Mouse (Mus musculus) stomach, postnatal 0 days (tissue): ENCODE results near the gene Atat1. TPM values are rescaled to one million over a fixed set of nuclear protein-coding genes. Genes with fewer than 3 reads are reported as not detected.
"Not testable (repeated sequence)": the region's sequence is repeated elsewhere in the genome, so short reads cannot be mapped to it uniquely, and the experiment has no call there.

ENCODE experiments used
- ATAC-seq: fragments of 200-750 bp; cut with Nextera tagmentation; 2 replicates; pipeline ENCODE4 v1.8.0; 2017; ENCODE audit not compliant: low FRiP score, low TSS enrichment
- DNase-seq: peaks from one replicate; pipeline ENCODE4 v3.0.0-alpha.2; 2016; ENCODE audit warnings: low spot score
- H3K27ac ChIP-seq: fragments of 300-500 bp; sonication (generic); replicated peaks from 2 replicates; pipeline ENCODE4 v1.5.1; 2014; ENCODE audit warnings: mild to moderate bottlenecking, control low read depth
- H3K27me3 ChIP-seq: fragments of 300-500 bp; sonication (generic); 2 replicates; pipeline ENCODE4 v1.6.1; 2014; ENCODE audit warnings: low read length; ENCODE audit not compliant: control insufficient read depth, insufficient read depth
- H3K36me3 ChIP-seq: fragments of 300-500 bp; sonication (generic); 2 replicates; pipeline ENCODE4 v1.6.1; 2014; ENCODE audit warnings: low read length, mixed read lengths; ENCODE audit not compliant: control insufficient read depth, insufficient read depth
- H3K4me1 ChIP-seq: fragments of 300-500 bp; sonication (generic); replicated peaks from 2 replicates; pipeline ENCODE4 v1.6.1; 2014; ENCODE audit warnings: antibody characterized with exemption; ENCODE audit not compliant: control insufficient read depth, insufficient read depth
- H3K4me2 ChIP-seq: fragments of 300-500 bp; sonication (generic); replicated peaks from 2 replicates; pipeline ENCODE4 v1.6.1; 2014; ENCODE audit warnings: low read depth, mild to moderate bottlenecking, control low read depth, moderate library complexity
- H3K4me3 ChIP-seq: fragments of 300-500 bp; sonication (generic); 2 replicates; pipeline ENCODE4 v1.5.1; 2014; ENCODE audit warnings: low read depth, low read length, control low read depth
- H3K9ac ChIP-seq: fragments of 300-500 bp; sonication (generic); 2 replicates; pipeline ENCODE4 v1.6.1; 2014; ENCODE audit warnings: mild to moderate bottlenecking, low read length, control low read depth, mixed read lengths
- H3K9me3 ChIP-seq: fragments of 300-500 bp; sonication (generic); 2 replicates; pipeline ENCODE4 v1.6.1; 2016; ENCODE audit warnings: low read length; ENCODE audit not compliant: control insufficient read depth
- CTCF ChIP-seq: IDR thresholded peaks from 2 replicates; pipeline ENCODE4 v1.5.1; 2016; ENCODE audit warnings: antibody characterized with exemption, low read depth, mild to moderate bottlenecking, moderate library complexity
- EP300 ChIP-seq: optimal IDR thresholded peaks from 2 replicates; pipeline ENCODE3; 2016; ENCODE audit warnings: antibody characterized with exemption
- WGBS: fragments of 180-500 bp; shearing (Covaris S2); extraction: QIAGEN DNeasy Blood & Tissue Kit; methylation state at CpG from one replicate; pipeline ENCODE4 v1.1.7; 2014; 5-methylcytosine and 5-hydroxymethylcytosine counted together
- polyA plus RNA-seq: library from polyadenylated mRNA; unstranded; fragments of >200 nt; fragmentation: Nextera tagmentation; extraction: Ambion mirVana; gene quantifications from 2 replicates; pipeline ENCODE4 v1.2.1, GENCODE M21; 2015

Gene Atat1
- polyA plus RNA-seq = 12.7 and 14.5 TPM in 2 replicates

- peak within 1 kb of the TSS; percentile 56 for H3K4me3 ChIP-seq
- H3K9me3 ChIP-seq = no peaks in the 10 kb centered on the region
- DNase-seq (peak; percentile 98), ATAC-seq (peak; percentile 89)
- no peaks in the 10 kb centered on the region for H3K27me3 ChIP-seq
- H3K4me2 ChIP-seq = peak within 1 kb of the TSS; percentile 87
- 0 out of 2 replicates have a peak, but pooled peaks cover 2% of the 10 kb centered on the region for H3K36me3 ChIP-seq
- H3K4me1 ChIP-seq = no peaks in the 10 kb centered on the region
- peak within 1 kb of the TSS; percentile 81 for H3K27ac ChIP-seq
- 2% methylated on average over 25 of the region's 25 CpGs for WGBS
- H3K9ac ChIP-seq = peak within 1 kb of the TSS; percentile 69
- TF ChIP-seq EP300 (no peak), CTCF (no peak)
These were observed at the start of gene Atat1 for GRCm38 (mm10) chr17:35909919-35910369. Atat1 (minus strand) TSS chr17:35910075.

GRCm38 (mm10) chr17:35958533-35959223, 48.8 kb upstream of the Atat1 start:
- H3K9ac ChIP-seq = no peak overlapping the region
- H3K27ac ChIP-seq = no peak overlapping the region
- no peak for ATAC-seq
- H3K4me1 ChIP-seq = no peaks in the 10 kb centered on the region
- H3K4me2 ChIP-seq = no peak overlapping the region
- TF ChIP-seq CTCF (no peak), EP300 (no peak)
- peaks cover 60% of the 10 kb centered on the region for H3K36me3 ChIP-seq
- no peak overlapping the region for H3K4me3 ChIP-seq
- H3K9me3 ChIP-seq = no peaks in the 10 kb centered on the region
- no peaks in the 10 kb centered on the region for H3K27me3 ChIP-seq
- DNase-seq = no peak
- WGBS = 95% methylated on average over 15 of the region's 15 CpGs

- 75% methylated on average over 8 of the region's 8 CpGs for WGBS
- no peaks in the 10 kb centered on the region for H3K4me1 ChIP-seq
- peaks cover 32% of the 10 kb centered on the region for H3K36me3 ChIP-seq
- no peak for TF ChIP-seq CTCF
- no peak for TF ChIP-seq EP300
- H3K9ac ChIP-seq = no peak overlapping the region
- no peaks in the 10 kb centered on the region for H3K27me3 ChIP-seq
- no peak overlapping the region for H3K4me2 ChIP-seq
- H3K4me3 ChIP-seq = no peak overlapping the region
- ATAC-seq (no peak), DNase-seq (no peak)
- no peak overlapping the region for H3K27ac ChIP-seq
- H3K9me3 ChIP-seq = no peaks in the 10 kb centered on the region
These were observed 44.8 kb upstream of the Atat1 start for GRCm38 (mm10) chr17:35954665-35955064.

- H3K9me3 ChIP-seq, H3K4me2 ChIP-seq, H3K4me3 ChIP-seq, H3K4me1 ChIP-seq, DNase-seq, H3K27ac ChIP-seq, H3K27me3 ChIP-seq, H3K9ac ChIP-seq: not testable (repeated sequence)
- 0 out of 2 replicates have a peak, but pooled peaks have one; percentile 36 for ATAC-seq
- WGBS = 52% methylated on average over 2 of the region's 3 CpGs
- H3K36me3 ChIP-seq = peaks cover 16% of the 10 kb centered on the region
These were observed 42.7 kb upstream of the Atat1 start for GRCm38 (mm10) chr17:35952559-35952958.

- H3K4me3 ChIP-seq, H3K9me3 ChIP-seq, H3K27ac ChIP-seq, ATAC-seq, H3K27me3 ChIP-seq, DNase-seq, H3K36me3 ChIP-seq, H3K9ac ChIP-seq, H3K4me1 ChIP-seq, H3K4me2 ChIP-seq: not testable (repeated sequence)
These were observed 41.1 kb upstream of the Atat1 start for GRCm38 (mm10) chr17:35950946-35951345.

GRCm38 (mm10) chr17:35939941-35940340, 30.1 kb upstream of the Atat1 start:
- Histone ChIP-seq H3K9ac (no peak overlapping the region), H3K4me3 (no peak overlapping the region), H3K36me3 (no peaks in the 10 kb centered on the region), H3K4me2 (no peak overlapping the region), H3K4me1 (no peaks in the 10 kb centered on the region), H3K9me3 (no peaks in the 10 kb centered on the region), H3K27ac (no peak overlapping the region), H3K27me3 (no peaks in the 10 kb centered on the region)
- WGBS = 71% methylated on average over 1 of the region's 1 CpGs
- TF ChIP-seq EP300 = no peak
- TF ChIP-seq CTCF = no peak
- no peak for DNase-seq
- no peak for ATAC-seq
